ENCODE assay signal across 21 mouse cellular contexts in the genomic region with DNA sequence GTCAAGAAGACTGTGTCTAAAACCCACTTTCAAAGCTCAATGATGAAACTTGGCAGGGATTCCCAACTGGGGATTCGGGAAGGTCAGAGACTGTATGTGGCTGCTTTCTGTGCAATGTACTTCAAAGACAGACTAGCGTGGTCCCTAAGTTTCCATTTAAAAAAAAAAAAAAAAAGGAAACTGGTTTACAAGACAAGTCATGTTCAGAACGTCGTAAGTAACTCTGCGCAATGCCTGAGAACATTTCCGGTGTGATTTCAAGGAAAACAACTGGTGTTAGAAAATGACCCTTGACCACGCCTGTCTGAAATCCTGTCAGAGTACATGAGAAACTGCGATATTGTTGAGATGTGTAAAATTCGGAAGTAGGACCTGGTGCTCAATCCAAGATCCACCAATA.
A peak's percentile ranks its signal among the peaks of the same experiment; 100 is the strongest.
DNase-seq lines count a peak whose midpoint lies in the region; ATAC-seq and TF ChIP-seq lines count a peak whose summit lies in the region.
"Had no signal": no experiment of that assay in that cellular context is flagged by ENCODE, and none has a peak within 500 bp of the region (broad histone marks: within the 10 kb centered on the region; RNA-seq: fewer than 3 reads in every experiment).

No protein-coding gene starts in this region.

- peak; percentile 48 for DNase-seq in kidney, adult 2 months
- DNase-seq in kidney, postnatal 4 days = no peak
- peak; percentile 87 for DNase-seq in lung, postnatal 0 days (ENCODE audit: low spot score)
- no peak for DNase-seq in lung, adult 18-20 months
- DNase-seq in ES-E14 (ENCODE audit: low read depth, low spot score) = no peak
- DNase-seq in lung, postnatal 36 days = peak; percentile 50
- no peak for DNase-seq in cerebellum, adult 9-10 months
- DNase-seq: adrenal gland, adult 8-10 months; cerebellum, adult 2 months; cerebellum, postnatal 14 days; heart, adult 2 months; heart, postnatal 14 days had no signal

- H3K27ac ChIP-seq in kidney, adult 2 months (ENCODE audit: insufficient read depth, low read depth, low read length) = no peak overlapping the region
- 0 out of 2 replicates have a peak overlapping the region, but pooled peaks have one; percentile 2 for H3K27ac ChIP-seq in lung, postnatal 0 days (ENCODE audit: low read length)
- H3K27ac ChIP-seq in ES-E14 (ENCODE audit: insufficient read depth, low read depth, low read length, poor library complexity, severe bottlenecking) = no peak overlapping the region
- H3K27ac ChIP-seq: embryonic facial prominence, embryonic 15.5 days; forebrain, embryonic 10.5 days; heart, adult 2 months; heart, embryonic 15.5 days; hindbrain, embryonic 13.5 days; hindbrain, postnatal 0 days; intestine, embryonic 15.5 days had no signal

- no peak overlapping the region for H3K4me2 ChIP-seq in lung, postnatal 0 days (replicated peaks; ENCODE audit: low read depth, low read length)
- H3K4me2 ChIP-seq: embryonic facial prominence, embryonic 15.5 days; heart, embryonic 11.5 days; heart, embryonic 15.5 days; hindbrain, embryonic 13.5 days; intestine, embryonic 15.5 days had no signal

- in situ Hi-C loops in ES-E14 (cut with MboI; ENCODE audit: low sequenced_read_pairs in 2 of 2, unreplicated experiment in 2 of 2) = no loop called here

- H3K27me3 ChIP-seq in kidney, adult 2 months (replicated peaks; ENCODE audit: control insufficient read depth, insufficient read depth, low read length) = no peaks in the 10 kb centered on the region
- no peaks in the 10 kb centered on the region for H3K27me3 ChIP-seq in lung, postnatal 0 days (replicated peaks; ENCODE audit: insufficient read depth, low read length)
- H3K27me3 ChIP-seq: embryonic facial prominence, embryonic 15.5 days; heart, embryonic 15.5 days; hindbrain, embryonic 13.5 days; intestine, embryonic 15.5 days had no signal

- H3K4me3 ChIP-seq in kidney, adult 2 months (ENCODE audit: insufficient read depth, low read depth, low read length) = no peak overlapping the region
- H3K4me3 ChIP-seq in lung, postnatal 0 days (ENCODE audit: low read depth, low read length) = no peak overlapping the region
- no peak overlapping the region; a peak in 1 of 4 replicates for H3K4me3 ChIP-seq in ES-E14 (ENCODE audit: insufficient read depth in 1 of 2, low read depth in 1 of 2, low read length in 2 of 2, poor library complexity in 1 of 2, severe bottlenecking in 1 of 2)
- H3K4me3 ChIP-seq: embryonic facial prominence, embryonic 15.5 days; erythroblast, embryonic 14.5 days; forebrain, embryonic 10.5 days; heart, adult 2 months; heart, embryonic 15.5 days; hindbrain, embryonic 13.5 days; intestine, embryonic 15.5 days had no signal

- no peaks in the 10 kb centered on the region for H3K9me3 ChIP-seq in lung, postnatal 0 days (ENCODE audit: low read length)
- no peaks in the 10 kb centered on the region for H3K9me3 ChIP-seq in ES-E14 (ENCODE audit: control insufficient read depth, insufficient read depth, low read depth, low read length)
- H3K9me3 ChIP-seq: embryonic facial prominence, embryonic 15.5 days; forebrain, embryonic 10.5 days; heart, embryonic 15.5 days; hindbrain, embryonic 13.5 days; intestine, embryonic 15.5 days had no signal

- no peaks in the 10 kb centered on the region for H3K36me3 ChIP-seq in kidney, adult 2 months (ENCODE audit: control insufficient read depth, insufficient read depth, low read length)
- no peaks in the 10 kb centered on the region for H3K36me3 ChIP-seq in lung, postnatal 0 days (ENCODE audit: insufficient read depth, low read length)
- no peaks in the 10 kb centered on the region for H3K36me3 ChIP-seq in ES-E14 (ENCODE audit: control insufficient read depth, insufficient read depth, low read length, poor library complexity, severe bottlenecking)
- H3K36me3 ChIP-seq: embryonic facial prominence, embryonic 15.5 days; forebrain, embryonic 10.5 days; heart, embryonic 15.5 days; hindbrain, embryonic 13.5 days; intestine, embryonic 15.5 days had no signal

- ATAC-seq in lung, postnatal 0 days = peak; percentile 76
- ATAC-seq: forebrain, embryonic 14.5 days; hindbrain, postnatal 0 days; intestine, embryonic 15.5 days had no signal

- no peak for TF ChIP-seq POLR2A in kidney, adult 2 months (IDR thresholded peaks at IDR 0.05; ENCODE audit: low read depth, low read length)

- no peaks in the 10 kb centered on the region for H3K4me1 ChIP-seq in kidney, adult 2 months (ENCODE audit: control insufficient read depth, insufficient read depth, low read length)
- H3K4me1 ChIP-seq in lung, postnatal 0 days (ENCODE audit: insufficient read depth, low read depth, low read length) = no peaks in the 10 kb centered on the region
- H3K4me1 ChIP-seq in ES-E14 (ENCODE audit: control insufficient read depth in 2 of 2, insufficient read depth in 2 of 2, low read length in 2 of 2, poor library complexity in 1 of 2) = peaks cover 3 to 4% of the 10 kb centered on the region in 2 experiments; a peak in 3 of 4 replicates
- H3K4me1 ChIP-seq: embryonic facial prominence, embryonic 15.5 days; heart, embryonic 15.5 days; intestine, embryonic 15.5 days had no signal

- TF ChIP-seq EP300 in lung, postnatal 0 days (IDR thresholded peaks at IDR 0.05) = peak; percentile 85

- no peak overlapping the region for H3K9ac ChIP-seq in lung, postnatal 0 days (replicated peaks; ENCODE audit: low read depth)
- no peak overlapping the region for H3K9ac ChIP-seq in ES-E14 (ENCODE audit: insufficient read depth, low read depth, low read length, poor library complexity, severe bottlenecking)
- H3K9ac ChIP-seq: embryonic facial prominence, embryonic 15.5 days; heart, embryonic 15.5 days; hindbrain, embryonic 13.5 days; intestine, embryonic 15.5 days had no signal

- whole genome bisulfite sequencing in kidney, adult 2 months = 60% methylated on average over 9 of the region's 9 CpGs
- 54% methylated on average over 9 of the region's 9 CpGs for WGBS in lung, postnatal 0 days

- no peak for TF ChIP-seq CTCF in kidney, adult 2 months (conservative IDR thresholded peaks at IDR 0.05; ENCODE audit: insufficient read depth, insufficient read length, low read depth, low read length)
- no peak for TF ChIP-seq CTCF in lung, postnatal 0 days (IDR thresholded peaks at IDR 0.05)

TF ChIP-seq in ES-E14, 5 proteins besides CTCF, POLR2A, EP300 and RAD21:
- peak; percentile 62; the same call in 1 of the 2 replicates for TF ChIP-seq ZNF384 (IDR thresholded peaks at IDR 0.05; ENCODE audit: low read depth, low read length)
- TF ChIP-seq ZC3H11A (IDR thresholded peaks at IDR 0.05; ENCODE audit: borderline replicate concordance, low read depth, low read length) = no peak
TF ChIP-seq in ES-E14: peak in this region for 1.

Comparison
In these comparisons a context has a peak if more than half of its experiments do, and no peak if none do; other contexts are left out.
1. DNase-seq: peak in kidney, adult 2 months (single experiment), lung, postnatal 0 days (single experiment) and lung, postnatal 36 days (single experiment); none in kidney, postnatal 4 days (0 of 2), lung, adult 18-20 months (0 of 2), ES-E14 (single experiment) and cerebellum, adult 9-10 months (single experiment).